Mouse (Mus musculus) embryo, embryonic 9.5 days (tissue): Measurements from ENCODE around the gene Atg14.
"Not testable (repeated sequence)": the region's sequence is repeated elsewhere in the genome, so short reads cannot be mapped to it uniquely, and the experiment has no call there.

ENCODE experiments used
- DNase-seq: peaks from one replicate; pipeline ENCODE4 v3.0.0-alpha.2; 2017; ENCODE audit errors: extremely low spot score

Gene Atg14

GRCm38 (mm10) chr14:47544286-47544685, 26.2 kb downstream of the Atg14 start:
- no peak for DNase-seq

- DNase-seq: no peak
Measured at GRCm38 (mm10) chr14:47542283-47542682, 28.2 kb downstream of the Atg14 start.

GRCm38 (mm10) chr14:47541325-47541948, 29.0 kb downstream of the Atg14 start:
- no peak for DNase-seq

GRCm38 (mm10) chr14:47535096-47535495, 35.4 kb downstream of the Atg14 start:
- no peak for DNase-seq

GRCm38 (mm10) chr14:47534176-47534525, 36.3 kb downstream of the Atg14 start:
- DNase-seq: no peak

GRCm38 (mm10) chr14:47533365-47534175, 36.9 kb downstream of the Atg14 start:
- DNase-seq: peak; percentile 62

- DNase-seq: no peak
Measured at GRCm38 (mm10) chr14:47532496-47532895, 38.0 kb downstream of the Atg14 start.

- not testable (repeated sequence) for DNase-seq
Measured at GRCm38 (mm10) chr14:47529592-47529991, 40.9 kb downstream of the Atg14 start.

GRCm38 (mm10) chr14:47529019-47529418, 41.4 kb downstream of the Atg14 start:
- peak; percentile 53 for DNase-seq

- DNase-seq: no peak
Measured at GRCm38 (mm10) chr14:47528293-47528692, 42.2 kb downstream of the Atg14 start.

- DNase-seq: no peak
Measured at GRCm38 (mm10) chr14:47527833-47528232, 42.6 kb downstream of the Atg14 start.

- no peak for DNase-seq
Measured at GRCm38 (mm10) chr14:47525861-47526260, 44.6 kb downstream of the Atg14 start.

GRCm38 (mm10) chr14:47525374-47525773, 45.1 kb downstream of the Atg14 start:
- no peak for DNase-seq

GRCm38 (mm10) chr14:47522301-47522700, 48.1 kb downstream of the Atg14 start:
- no peak for DNase-seq

GRCm38 (mm10) chr14:47521609-47522008, 48.8 kb downstream of the Atg14 start:
- DNase-seq: no peak

- DNase-seq: no peak
Measured at GRCm38 (mm10) chr14:47520751-47521449, 49.5 kb downstream of the Atg14 start.

- DNase-seq: no peak
Measured at GRCm38 (mm10) chr14:47518619-47519018, 51.8 kb downstream of the Atg14 start.

GRCm38 (mm10) chr14:47516755-47517154, 53.7 kb downstream of the Atg14 start:
- no peak for DNase-seq

GRCm38 (mm10) chr14:47515636-47516035, 54.8 kb downstream of the Atg14 start:
- no peak for DNase-seq

GRCm38 (mm10) chr14:47514816-47515453, 55.5 kb downstream of the Atg14 start:
- DNase-seq: no peak

- DNase-seq: no peak
Measured at GRCm38 (mm10) chr14:47513606-47514005, 56.8 kb downstream of the Atg14 start.

GRCm38 (mm10) chr14:47510244-47510643, 60.2 kb downstream of the Atg14 start:
- no peak for DNase-seq
